Mouse (Mus musculus): ENCODE results near the gene Olfr145.

Olfr145 gene

DNA sequence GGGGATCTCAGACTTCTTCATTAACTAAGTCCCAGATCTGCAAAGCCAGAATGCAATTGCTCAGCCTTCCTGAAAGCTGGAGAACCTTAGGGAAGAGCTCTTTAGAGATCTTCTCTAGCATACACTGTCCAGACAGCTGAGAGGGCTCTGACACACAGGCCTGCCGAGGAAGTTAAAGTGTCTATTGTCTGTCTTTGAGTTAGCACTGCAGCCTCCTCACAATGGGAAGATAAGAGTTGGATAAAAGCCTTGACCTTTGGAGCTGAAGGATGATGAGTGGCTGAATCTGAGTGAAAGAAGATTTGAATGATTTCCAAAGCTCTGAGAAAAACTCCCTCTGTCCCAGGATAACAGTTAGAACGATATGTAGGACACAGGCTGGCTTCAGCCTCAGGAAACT, at the start of gene Olfr145:
TSS of gene Olfr145 (plus strand) at position 64 of the 400 bp plus-strand sequence.
- no peak for DNase-seq

DNA sequence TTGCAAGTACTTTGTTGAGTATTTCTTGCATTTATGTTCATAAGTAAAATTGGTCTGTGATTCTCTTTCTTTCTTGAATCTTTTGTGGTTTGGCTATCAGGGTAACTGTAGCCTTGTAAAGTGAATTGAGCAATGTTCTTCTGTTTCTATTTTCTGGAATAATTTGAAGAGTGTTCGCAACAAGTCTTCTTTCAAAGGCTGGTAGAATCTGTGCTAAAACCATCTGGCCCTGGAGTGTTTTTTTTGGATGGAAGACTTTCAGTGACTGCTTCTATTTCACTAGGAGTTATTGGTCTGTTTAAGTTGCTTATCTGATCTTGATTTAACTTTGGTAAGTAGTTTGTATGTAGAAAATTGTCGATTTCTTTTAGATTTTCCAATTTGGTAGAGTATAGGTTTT, 47.3 kb upstream of the Olfr145 start:
- DNase-seq = no peak

DNA sequence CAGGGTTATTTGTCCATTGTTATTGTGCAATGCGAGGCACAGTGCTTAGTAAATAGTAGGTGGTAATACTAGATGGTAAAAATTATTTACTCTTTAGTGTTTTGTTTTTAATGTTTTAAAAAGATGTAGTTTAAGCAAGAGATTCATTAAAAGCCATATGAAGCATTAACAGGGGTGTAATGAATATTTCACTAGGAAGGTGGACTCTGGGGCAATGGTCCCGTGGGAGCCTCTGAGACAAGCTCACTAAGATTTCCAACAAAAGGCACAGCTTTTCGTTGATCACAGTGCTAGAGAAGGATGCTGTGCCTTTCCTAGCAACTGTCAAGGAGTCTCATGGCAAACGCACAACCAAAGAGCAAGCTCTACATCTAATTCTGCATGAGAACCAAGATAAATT, 42.6 kb upstream of the Olfr145 start, which contains the start of gene Olfr877:
TSS of gene Olfr877 (plus strand) at position 301 of the 400 bp plus-strand sequence.
- no peak for DNase-seq

DNA sequence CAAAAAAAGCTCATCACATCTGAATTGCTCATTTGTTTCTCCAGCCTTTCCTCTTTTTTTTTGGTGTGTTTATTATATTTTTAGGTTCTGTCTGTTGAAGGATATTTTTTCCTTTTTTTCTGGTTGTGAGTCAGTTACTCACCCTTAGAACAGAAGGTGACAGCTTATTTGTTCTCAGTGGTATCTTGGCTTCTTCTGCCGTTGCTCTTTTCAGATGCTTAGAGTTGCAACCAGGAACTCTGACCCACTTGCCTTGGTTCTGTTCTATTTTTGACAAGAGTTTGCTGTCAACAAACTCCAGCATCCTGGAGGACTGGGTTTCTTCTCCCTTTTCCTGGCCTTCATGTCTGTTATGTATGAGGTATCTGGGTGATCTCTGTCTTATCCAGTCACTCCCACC, 33.2 kb upstream of the Olfr145 start:
- DNase-seq = no peak

DNA sequence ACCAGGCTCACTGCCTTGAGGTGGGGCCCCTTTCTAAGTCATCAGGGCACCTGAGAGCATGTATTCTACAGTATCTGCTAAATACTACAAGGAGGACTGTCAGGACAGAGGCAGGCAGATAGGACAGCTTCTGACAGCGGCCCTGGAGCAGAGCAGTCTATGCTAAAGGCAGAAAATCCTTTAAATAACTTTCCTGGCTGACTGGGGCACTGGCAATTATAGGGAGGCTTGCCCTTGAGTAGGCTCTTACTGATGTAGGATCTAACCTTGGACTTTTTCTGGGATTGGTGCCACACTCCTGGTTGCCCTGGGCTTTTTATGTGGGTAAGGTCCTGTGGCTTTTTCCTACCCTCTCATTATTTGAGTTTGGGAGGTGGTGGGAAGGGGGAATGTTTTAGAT, 26.3 kb upstream of the Olfr145 start:
- no peak for DNase-seq

DNA sequence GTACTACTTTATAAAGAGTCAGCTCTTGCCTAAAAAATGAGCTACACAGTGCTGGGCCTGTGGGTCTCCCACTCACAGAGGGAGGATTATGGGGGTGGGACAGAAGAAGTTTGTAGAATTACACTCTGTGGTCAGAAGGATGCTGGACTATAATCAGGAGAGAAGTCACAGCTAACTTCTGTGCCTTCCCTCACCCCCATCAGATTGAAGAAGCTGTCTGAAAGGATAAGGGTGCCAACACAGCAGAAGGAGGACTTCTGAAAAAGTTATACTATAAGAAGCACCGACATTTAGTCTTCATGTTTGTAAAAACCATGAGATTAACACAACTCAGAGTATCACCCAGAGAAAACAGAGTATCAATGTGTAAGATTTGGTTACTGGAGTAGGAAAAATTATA, 25.4 kb upstream of the Olfr145 start:
- DNase-seq = no peak

DNA sequence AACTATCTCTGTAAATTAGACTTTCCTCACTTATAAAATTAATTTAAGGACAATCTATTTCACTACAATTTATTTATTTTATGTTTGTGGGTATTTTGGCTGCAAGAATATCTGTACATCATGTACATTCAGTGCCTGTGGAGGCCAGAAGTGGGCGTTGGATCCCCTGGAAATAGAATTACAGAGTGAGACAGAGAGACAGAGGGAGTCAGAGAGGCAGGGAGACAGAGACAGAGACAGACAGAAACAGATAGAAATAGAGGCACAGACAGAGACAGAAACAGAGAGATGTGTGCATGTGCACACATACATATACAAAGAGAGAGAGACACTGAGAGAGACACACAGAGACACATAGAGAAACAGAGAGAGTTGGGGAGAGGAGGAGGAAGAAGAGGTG, 25.0 kb upstream of the Olfr145 start:
- no peak for DNase-seq

DNA sequence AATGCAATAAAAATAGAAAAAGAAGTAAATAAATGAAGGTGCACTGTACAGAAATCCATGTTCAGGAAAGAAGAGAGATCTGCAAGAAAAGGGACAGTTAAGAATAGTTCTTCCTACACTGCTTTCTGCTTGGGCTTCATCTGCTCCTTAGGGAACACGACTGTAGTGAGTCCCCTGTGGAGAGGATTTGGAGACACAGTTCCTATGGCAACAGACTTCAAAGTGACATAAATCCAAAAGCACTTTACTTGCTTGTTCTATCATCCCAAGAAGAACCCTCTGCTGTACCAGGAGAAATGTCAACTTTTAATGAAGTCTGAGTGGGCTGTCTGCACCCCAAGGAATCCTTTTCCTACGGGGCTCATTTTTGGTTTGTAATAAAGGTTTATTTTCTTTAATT, 5.6 kb upstream of the Olfr145 start:
- no peak for DNase-seq

DNA sequence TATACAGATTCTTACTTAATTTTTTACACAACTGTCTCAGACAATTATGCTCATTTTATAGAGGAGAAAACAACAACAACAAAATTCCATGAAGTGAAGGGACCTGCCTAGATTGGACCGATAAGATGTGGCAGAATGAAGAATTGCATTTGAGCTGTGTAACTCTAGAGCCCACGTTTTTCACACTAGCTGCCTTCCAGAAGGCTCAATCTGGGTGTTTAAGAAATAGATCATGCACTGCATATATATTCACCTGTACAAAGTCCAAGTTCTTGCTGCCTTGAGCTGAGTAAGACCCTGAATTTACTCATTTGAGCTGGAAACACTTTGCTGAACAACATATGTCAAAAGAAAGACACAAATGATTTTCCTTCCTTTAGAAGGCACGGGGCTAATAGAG, 9.0 kb downstream of the Olfr145 start:
- no peak for DNase-seq

DNA sequence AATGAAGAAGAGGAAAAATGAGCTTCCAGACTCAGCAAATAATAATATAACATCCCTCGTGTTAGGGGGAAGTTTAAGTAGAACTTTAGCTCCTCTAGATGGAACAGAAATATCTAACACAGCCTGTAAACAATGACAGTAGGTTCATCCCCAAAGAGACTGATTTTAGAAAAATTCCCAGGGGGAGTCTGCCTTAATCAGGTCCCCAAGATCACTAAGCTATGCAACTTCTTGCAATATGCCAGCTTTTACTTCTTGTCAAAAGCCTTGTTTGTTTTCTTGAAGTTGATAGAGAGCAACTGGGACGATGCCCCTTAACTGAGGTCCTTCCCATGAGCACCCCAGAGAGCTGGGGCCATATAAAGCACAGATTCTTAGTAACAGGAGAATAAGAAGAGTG, 21.0 kb downstream of the Olfr145 start, which contains the start of gene Olfr878:
TSS of gene Olfr878 (plus strand) at position 301 of the 400 bp plus-strand sequence.
- no peak for DNase-seq

DNA sequence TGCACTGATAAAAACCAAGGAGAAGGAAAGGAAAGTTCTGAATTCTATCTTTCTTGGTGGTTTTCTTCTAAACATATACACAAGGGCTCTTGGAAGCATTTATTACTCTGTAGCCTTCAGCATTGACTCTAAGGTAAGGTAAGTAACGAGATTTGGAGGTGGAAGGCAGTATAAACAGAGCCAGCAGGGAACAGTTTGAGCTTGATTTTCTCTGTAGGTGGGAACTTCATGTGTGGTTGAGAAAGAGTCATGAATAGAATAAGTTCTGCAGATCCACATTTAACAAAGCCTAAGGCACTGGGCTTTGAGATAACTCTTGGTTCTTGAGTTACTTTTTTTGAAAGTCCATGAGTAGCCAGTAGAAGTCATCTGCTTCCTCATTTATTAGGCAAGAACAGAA, 21.5 kb downstream of the Olfr145 start:
- DNase-seq = no peak

DNA sequence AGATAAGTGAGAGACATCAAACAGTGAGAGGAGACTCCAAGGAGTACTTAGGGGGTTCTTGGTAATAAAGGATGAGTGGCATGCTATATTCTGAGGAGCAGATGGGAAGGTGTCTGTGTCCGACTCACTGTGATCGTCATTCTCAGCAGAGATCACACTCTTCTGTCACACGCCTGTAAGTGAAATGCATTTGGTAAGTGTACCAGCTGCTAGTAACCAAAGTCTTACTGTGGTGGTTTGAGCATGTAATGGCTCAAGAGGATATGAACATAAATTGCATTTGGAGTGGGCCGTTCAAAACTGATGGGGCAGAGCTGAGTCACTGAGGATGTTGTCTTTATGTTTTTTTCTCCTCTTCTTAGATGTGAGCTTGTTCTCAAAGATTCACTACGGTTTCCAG, 27.7 kb downstream of the Olfr145 start:
- no peak for DNase-seq

DNA sequence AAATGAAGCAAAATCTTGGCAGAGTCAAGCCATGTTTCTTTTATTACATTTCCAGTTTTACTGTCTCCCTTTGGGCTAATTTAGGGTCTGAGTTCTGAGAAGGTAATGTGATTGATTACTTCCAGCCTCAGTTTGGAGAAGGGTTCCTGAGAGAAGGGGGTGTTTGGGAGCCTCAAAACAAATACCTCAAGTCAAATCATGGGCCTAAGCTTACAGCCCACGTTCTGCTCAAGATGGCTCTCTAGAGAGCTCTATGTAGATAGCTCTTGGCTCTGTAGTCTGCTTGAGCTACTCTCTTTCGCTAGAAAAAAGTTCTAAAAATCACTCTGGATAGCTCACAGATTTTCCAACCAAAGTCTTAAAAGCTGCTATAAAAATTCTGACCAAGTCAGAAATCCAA, 28.9 kb downstream of the Olfr145 start:
- no peak for DNase-seq

DNA sequence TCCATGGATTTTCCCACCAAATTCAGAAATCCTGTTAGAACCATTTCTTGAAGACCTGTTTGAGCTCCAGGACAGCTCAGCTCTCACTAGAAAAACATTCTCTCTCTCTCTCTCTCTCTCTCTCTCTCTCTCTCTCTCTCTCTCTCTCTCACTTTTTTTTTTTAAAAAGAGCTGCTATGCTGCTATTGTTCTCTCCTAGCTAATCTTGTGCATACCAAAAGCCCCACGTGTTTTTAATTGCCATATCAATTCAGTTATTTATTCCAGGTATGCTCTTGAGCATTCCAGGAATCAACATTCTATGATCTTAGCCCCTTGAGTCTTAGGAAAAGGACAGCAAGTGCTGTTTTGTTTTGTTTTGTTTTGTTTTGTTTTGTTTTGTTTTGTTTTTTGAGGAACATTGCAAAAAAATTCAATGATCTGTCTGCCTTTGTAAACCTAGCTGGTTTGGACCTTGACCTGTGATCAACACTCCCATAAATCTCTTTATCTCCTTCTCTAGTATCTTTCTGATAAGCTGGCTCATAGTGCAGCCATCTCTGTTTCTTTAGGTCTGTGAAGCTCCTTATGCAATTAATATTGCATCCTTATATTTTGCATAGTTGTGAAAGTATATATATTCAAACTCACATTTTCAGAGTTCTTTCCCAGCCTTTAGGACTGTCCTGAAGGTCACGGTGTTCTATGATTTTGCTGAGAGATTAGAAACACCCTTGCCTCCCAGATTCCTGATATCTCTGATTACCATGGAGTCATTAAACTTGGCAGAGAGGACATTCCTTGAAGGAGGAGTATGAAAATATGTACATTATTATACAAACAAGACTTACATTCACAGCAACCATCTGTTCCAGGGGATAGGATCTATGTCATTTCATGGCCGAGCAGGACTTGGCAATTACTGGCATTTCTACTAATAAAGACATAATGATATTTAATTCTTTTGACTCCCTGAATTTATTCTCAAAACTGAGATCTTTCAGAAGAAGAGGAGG, 29.8 kb downstream of the Olfr145 start:
- no peak for DNase-seq

DNA sequence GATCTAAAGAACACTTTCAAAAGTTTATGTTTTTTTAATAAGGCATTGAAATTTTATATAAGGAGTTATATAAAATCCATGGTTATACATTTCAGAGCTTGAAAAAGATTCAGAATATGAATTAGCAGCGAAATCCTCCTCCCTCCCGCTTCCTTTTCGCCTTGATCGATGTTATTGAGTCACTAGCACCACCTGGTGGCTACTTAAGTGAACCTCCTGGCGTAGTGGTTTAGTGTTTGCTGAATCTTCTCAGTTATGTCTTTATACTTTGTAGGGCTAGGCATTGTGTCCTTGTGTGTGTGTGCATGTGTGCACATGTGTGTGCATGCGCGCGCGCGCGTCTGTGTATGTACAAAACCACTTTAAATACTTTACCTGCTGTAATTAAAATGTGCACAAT, 36.0 kb downstream of the Olfr145 start:
- DNase-seq = peak; percentile 56

DNA sequence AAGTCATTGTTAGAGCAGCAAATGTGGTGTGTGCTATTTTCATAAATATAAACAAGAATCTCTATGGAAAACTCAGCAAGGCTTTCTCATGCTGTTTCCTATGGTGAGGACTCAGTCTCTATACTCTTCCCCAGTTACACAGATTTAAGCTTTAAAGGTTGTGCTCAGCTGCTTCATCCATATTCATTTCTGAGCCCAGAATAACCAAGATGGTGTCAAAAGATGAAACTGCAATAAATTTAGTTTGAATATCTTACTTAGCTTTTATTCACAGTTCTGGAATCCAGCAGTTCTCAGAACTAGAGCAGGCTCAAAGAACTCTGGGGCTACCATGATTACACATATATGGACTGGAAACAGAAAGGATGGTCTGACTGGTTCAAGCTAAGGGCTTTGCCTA, 37.6 kb downstream of the Olfr145 start:
- DNase-seq = no peak

DNA sequence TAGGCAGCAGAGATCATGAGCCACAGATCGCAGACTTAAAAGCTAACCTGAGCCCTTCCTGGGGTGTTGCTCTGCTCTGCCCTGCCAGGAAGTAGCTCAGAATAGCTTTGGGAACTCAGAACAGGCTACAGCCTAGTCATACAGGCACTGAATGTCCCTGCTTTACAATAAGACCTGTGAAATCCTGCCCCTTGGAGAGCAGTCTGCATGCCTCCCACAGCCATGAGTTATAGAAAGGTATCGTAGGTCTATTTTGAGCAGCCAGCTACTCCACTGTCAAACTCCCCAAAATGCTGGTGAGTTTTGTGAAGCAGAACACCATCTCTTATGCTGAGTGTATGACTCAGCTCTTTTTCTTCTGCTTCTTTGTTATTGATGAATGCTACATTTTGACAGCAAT, 44.6 kb downstream of the Olfr145 start:
- no peak for DNase-seq

Data from lung, postnatal 10 days (tissue).